Mouse (Mus musculus): ENCODE data around the gene Pom121l2. TPM values are rescaled to one million over a fixed set of nuclear protein-coding genes. Genes with fewer than 3 reads are reported as not detected.

Gene Pom121l2
- polyA plus RNA-seq, 1 experiment from 2014 or later: not detected

DNA sequence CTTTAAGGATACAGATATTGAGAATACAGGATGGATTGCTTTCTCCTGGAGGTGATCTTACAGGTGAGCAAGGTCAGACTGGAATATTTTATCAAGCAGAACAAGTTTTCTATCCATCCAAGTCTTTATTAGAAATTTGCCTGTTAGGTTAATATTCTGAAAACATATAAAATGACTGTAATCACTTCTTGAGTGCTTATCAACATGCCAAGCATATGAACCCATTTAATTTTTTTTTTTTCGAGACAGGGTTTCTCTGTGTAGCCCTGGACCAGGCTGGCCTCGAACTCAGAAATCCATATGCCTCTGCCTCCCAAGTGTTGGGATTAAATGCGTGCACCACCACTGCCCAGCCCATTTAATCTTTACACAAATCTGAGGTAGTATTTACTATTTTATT is 56.0 kb downstream of the Pom121l2 start:
- H3K4me3 ChIP-seq (ENCODE audit: low read depth, low read length): no peak overlapping the region
- H3K4me1 ChIP-seq (replicated peaks; ENCODE audit: control insufficient read depth, insufficient read depth, low read length): 0 out of 2 replicates have a peak, but pooled peaks cover 2% of the 10 kb centered on the region
- TF ChIP-seq CTCF (IDR thresholded peaks at IDR 0.05; ENCODE audit: low read depth): no peak
- peak overlapping the region; percentile 61; the same call in 1 of the 2 replicates for H3K4me2 ChIP-seq (replicated peaks; ENCODE audit: low read depth)
- no peaks in the 10 kb centered on the region for H3K9me3 ChIP-seq (ENCODE audit: control insufficient read depth)
- no peak overlapping the region for H3K27ac ChIP-seq (ENCODE audit: low read depth, low read length)
- H3K9ac ChIP-seq (ENCODE audit: low read depth, low read length): peak overlapping the region; percentile 19; the same call in 1 of the 2 replicates
- WGBS: 65% methylated on average over 3 of the region's 3 CpGs
- no peak for ATAC-seq
- H3K27me3 ChIP-seq (replicated peaks; ENCODE audit: control insufficient read depth, insufficient read depth, low read length): no peaks in the 10 kb centered on the region
- H3K36me3 ChIP-seq (ENCODE audit: control insufficient read depth, insufficient read depth): no peaks in the 10 kb centered on the region

DNA sequence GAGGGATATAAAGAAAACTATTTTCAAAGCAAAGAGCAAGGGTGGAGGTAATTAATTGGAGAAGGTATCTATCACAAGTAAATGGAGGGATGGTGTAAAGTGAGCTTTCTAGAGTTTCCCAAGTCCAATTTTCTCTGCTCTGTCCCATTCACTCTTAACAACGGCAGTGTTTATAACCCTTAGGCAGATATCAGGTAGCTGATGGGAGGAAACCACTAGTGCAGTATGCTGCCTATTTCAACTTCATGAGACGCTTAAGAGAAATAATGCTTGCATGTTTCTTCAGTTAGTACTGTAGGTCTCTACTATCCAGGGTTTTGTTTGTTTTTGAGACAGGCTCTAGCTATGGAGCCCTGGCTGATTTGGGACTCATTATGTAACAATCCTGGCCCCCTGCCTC is 56.4 kb downstream of the Pom121l2 start:
- no peaks in the 10 kb centered on the region for H3K9me3 ChIP-seq (ENCODE audit: control insufficient read depth)
- H3K36me3 ChIP-seq (ENCODE audit: control insufficient read depth, insufficient read depth): no peaks in the 10 kb centered on the region
- H3K4me2 ChIP-seq (replicated peaks; ENCODE audit: low read depth): no peak overlapping the region
- no peak overlapping the region for H3K27ac ChIP-seq (ENCODE audit: low read depth, low read length)
- ATAC-seq: no peak
- TF ChIP-seq CTCF (IDR thresholded peaks at IDR 0.05; ENCODE audit: low read depth): no peak
- H3K4me3 ChIP-seq (ENCODE audit: low read depth, low read length): no peak overlapping the region
- H3K9ac ChIP-seq (ENCODE audit: low read depth, low read length): no peak overlapping the region
- WGBS: 56% methylated on average over 2 of the region's 2 CpGs
- no peaks in the 10 kb centered on the region for H3K27me3 ChIP-seq (replicated peaks; ENCODE audit: control insufficient read depth, insufficient read depth, low read length)
- 0 out of 2 replicates have a peak, but pooled peaks cover 5% of the 10 kb centered on the region for H3K4me1 ChIP-seq (replicated peaks; ENCODE audit: control insufficient read depth, insufficient read depth, low read length)

Small RNA genes lying within 50 kb of the gene (microRNA-seq; reads per million reads assigned to microRNA genes)
- gene Gm44390: not detected

Other genes starting within 250 kb of the Pom121l2 start
- 0.40 and 0.42 TPM in 2 replicates for gene Hist1h4j, start 246.1 kb upstream of the Pom121l2 start, polyA plus RNA-seq (2015; fragmentation: Nextera tagmentation; extraction: Ambion mirVana)
- gene Hist1h4k, start 230.7 kb upstream of the Pom121l2 start, polyA plus RNA-seq (2015; fragmentation: Nextera tagmentation; extraction: Ambion mirVana): 1.4 and 2.1 TPM in 2 replicates
- gene Hist1h2ak, start 227.4 kb upstream of the Pom121l2 start, polyA plus RNA-seq (2015; fragmentation: Nextera tagmentation; extraction: Ambion mirVana): 5.0 and 9.5 TPM in 2 replicates
- 1.1 TPM in 2 replicates for gene Hist1h2bn, start 227.1 kb upstream of the Pom121l2 start, polyA plus RNA-seq (2015; fragmentation: Nextera tagmentation; extraction: Ambion mirVana)
- gene Hist1h1b, start 200.6 kb upstream of the Pom121l2 start, polyA plus RNA-seq (2015; fragmentation: Nextera tagmentation; extraction: Ambion mirVana): 7.3 and 8.1 TPM in 2 replicates
- gene Hist1h3i, start 197.8 kb upstream of the Pom121l2 start, polyA plus RNA-seq (2015; fragmentation: Nextera tagmentation; extraction: Ambion mirVana): 34.1 and 39.6 TPM in 2 replicates
- gene Hist1h2an, start 194.0 kb upstream of the Pom121l2 start, polyA plus RNA-seq (2015; fragmentation: Nextera tagmentation; extraction: Ambion mirVana): 1.5 and 3.2 TPM in 2 replicates
- gene Hist1h2bp, start 193.7 kb upstream of the Pom121l2 start, polyA plus RNA-seq (2015; fragmentation: Nextera tagmentation; extraction: Ambion mirVana): 0.41 and 1.5 TPM in 2 replicates
- 7.8 and 9.8 TPM in 2 replicates for gene Hist1h2bq, start 171.0 kb upstream of the Pom121l2 start, polyA plus RNA-seq (2015; fragmentation: Nextera tagmentation; extraction: Ambion mirVana)
- not detected in 2 replicates for gene Hist1h2ao, start 170.7 kb upstream of the Pom121l2 start, polyA plus RNA-seq (2015; fragmentation: Nextera tagmentation; extraction: Ambion mirVana)
- not detected in 2 replicates for gene Hist1h4m, start 169.4 kb upstream of the Pom121l2 start, polyA plus RNA-seq (2015; fragmentation: Nextera tagmentation; extraction: Ambion mirVana)
- gene Hist1h4n, start 149.0 kb upstream of the Pom121l2 start, polyA plus RNA-seq (2015; fragmentation: Nextera tagmentation; extraction: Ambion mirVana): 2.1 and 5.3 TPM in 2 replicates
- 1,504 and 1,780 TPM in 2 replicates for gene Hist1h2ap, start 147.7 kb upstream of the Pom121l2 start, polyA plus RNA-seq (2015; fragmentation: Nextera tagmentation; extraction: Ambion mirVana)
- 7.8 and 10.0 TPM in 2 replicates for gene Hist1h2br, start 147.5 kb upstream of the Pom121l2 start, polyA plus RNA-seq (2015; fragmentation: Nextera tagmentation; extraction: Ambion mirVana)
- 1.2 TPM in 2 replicates for gene Zfp184, start 36.1 kb upstream of the Pom121l2 start, polyA plus RNA-seq (2015; fragmentation: Nextera tagmentation; extraction: Ambion mirVana)
- gene Prss16, start 28.5 kb downstream of the Pom121l2 start, polyA plus RNA-seq (2015; fragmentation: Nextera tagmentation; extraction: Ambion mirVana): 4.0 and 4.1 TPM in 2 replicates
- gene Hist1h2ah, start 54.4 kb downstream of the Pom121l2 start, polyA plus RNA-seq (2015; fragmentation: Nextera tagmentation; extraction: Ambion mirVana): 3.4 and 5.3 TPM in 2 replicates
- 0.90 and 1.8 TPM in 2 replicates for gene Hist1h2bk, start 54.7 kb downstream of the Pom121l2 start, polyA plus RNA-seq (2015; fragmentation: Nextera tagmentation; extraction: Ambion mirVana)
- gene Hist1h4i, start 60.2 kb downstream of the Pom121l2 start, polyA plus RNA-seq (2015; fragmentation: Nextera tagmentation; extraction: Ambion mirVana): 9.4 and 9.9 TPM in 2 replicates
- 12.9 and 16.0 TPM in 2 replicates for gene Hist1h2ag, start 61.8 kb downstream of the Pom121l2 start, polyA plus RNA-seq (2015; fragmentation: Nextera tagmentation; extraction: Ambion mirVana)
- gene Hist1h2bj, start 62.0 kb downstream of the Pom121l2 start, polyA plus RNA-seq (2015; fragmentation: Nextera tagmentation; extraction: Ambion mirVana): 2.3 and 4.1 TPM in 2 replicates
- not detected in 2 replicates for gene Vmn1r188, start 103.2 kb downstream of the Pom121l2 start, polyA plus RNA-seq (2015; fragmentation: Nextera tagmentation; extraction: Ambion mirVana)
- not detected in 2 replicates for gene Vmn1r189, start 124.6 kb downstream of the Pom121l2 start, polyA plus RNA-seq (2015; fragmentation: Nextera tagmentation; extraction: Ambion mirVana)
- not detected in 2 replicates for gene Vmn1r191, start 202.8 kb downstream of the Pom121l2 start, polyA plus RNA-seq (2015; fragmentation: Nextera tagmentation; extraction: Ambion mirVana)
- gene Vmn1r192, start 209.9 kb downstream of the Pom121l2 start, polyA plus RNA-seq (2015; fragmentation: Nextera tagmentation; extraction: Ambion mirVana): not detected in 2 replicates
- gene Vmn1r193, start 242.0 kb downstream of the Pom121l2 start, polyA plus RNA-seq (2015; fragmentation: Nextera tagmentation; extraction: Ambion mirVana): not detected in 2 replicates